Mouse (Mus musculus) mature B cell (primary cell): ENCODE data around the gene Hnrnpab.

Source experiments
- in situ Hi-C: fragments of 300-500 bp; cut with MboI; formaldehyde crosslinking; loops from 2 replicates; pipeline ENCODE4 v1.14.3; 2019

Hnrnpab gene

GRCm38 (mm10) chr11:51607096-51607738 lies 570 bp upstream of the Hnrnpab start:
- in situ Hi-C loops = no loop called here

DNA sequence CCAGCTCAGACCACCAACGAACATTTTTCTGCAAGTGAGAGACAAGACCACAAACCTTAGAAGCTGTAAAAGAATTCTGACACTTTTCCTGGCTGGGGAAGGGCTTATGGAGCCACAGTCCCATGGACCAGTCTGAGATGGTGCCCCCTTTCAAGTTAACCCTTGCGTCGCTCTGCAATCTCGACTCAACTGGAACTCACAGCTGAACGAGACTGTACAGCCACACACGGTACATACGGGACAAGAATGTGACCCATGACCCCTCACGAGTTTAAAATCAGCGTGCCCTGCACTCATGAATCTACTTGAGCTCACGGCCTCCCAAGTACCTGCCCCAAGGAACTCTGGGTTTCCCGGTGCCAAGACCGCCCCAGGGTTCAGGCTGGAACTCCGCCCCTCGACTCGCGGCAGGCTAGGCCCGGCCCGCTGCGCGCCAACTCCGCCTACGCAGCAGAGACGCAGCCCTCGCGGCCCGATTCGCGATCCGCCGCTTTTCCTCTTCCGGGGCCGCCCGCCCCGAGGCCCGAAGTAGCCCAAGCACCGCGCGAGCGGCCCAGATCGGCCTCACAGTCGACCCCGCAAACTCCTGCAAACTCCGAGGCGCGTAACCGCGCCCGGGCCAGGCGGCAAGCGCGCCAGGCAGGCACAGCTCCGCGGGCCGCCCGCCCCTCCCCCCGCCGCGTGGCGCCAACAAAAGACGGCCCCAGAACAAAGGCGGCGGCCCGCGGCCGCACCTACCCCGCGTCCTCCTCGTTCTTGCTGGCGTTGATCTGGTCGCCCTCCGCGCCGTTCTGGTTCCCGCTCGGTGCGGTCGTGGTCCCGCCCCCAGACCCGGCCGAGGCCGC lies 823 bp downstream of the Hnrnpab start:
- in situ Hi-C loops = no loop called here

DNA sequence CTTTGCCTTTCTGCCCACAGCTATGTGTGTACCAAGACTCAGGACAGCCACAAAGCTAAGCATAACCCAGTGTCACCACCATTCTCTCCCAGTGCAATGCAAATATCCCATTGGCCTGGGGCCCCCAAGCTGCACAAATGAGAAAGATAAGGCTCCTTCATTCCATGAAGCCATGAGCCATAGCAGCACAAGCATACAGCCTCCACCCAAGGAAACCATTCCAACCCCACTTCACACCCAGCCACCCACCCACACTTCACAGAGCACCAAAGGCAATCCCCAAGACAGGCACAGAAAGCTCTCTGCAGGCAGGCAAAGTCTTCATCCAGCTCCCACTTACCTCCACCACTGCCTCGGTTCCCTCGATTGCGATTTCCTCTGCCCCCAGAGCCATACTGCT lies 4.4 kb downstream of the Hnrnpab start:
- in situ Hi-C loops = no loop called here

GRCm38 (mm10) chr11:51597553-51597952 lies 9.1 kb downstream of the Hnrnpab start:
- in situ Hi-C loops = no loop called here

GRCm38 (mm10) chr11:51595459-51596083 lies 11.1 kb downstream of the Hnrnpab start:
- in situ Hi-C loops = no loop called here

DNA sequence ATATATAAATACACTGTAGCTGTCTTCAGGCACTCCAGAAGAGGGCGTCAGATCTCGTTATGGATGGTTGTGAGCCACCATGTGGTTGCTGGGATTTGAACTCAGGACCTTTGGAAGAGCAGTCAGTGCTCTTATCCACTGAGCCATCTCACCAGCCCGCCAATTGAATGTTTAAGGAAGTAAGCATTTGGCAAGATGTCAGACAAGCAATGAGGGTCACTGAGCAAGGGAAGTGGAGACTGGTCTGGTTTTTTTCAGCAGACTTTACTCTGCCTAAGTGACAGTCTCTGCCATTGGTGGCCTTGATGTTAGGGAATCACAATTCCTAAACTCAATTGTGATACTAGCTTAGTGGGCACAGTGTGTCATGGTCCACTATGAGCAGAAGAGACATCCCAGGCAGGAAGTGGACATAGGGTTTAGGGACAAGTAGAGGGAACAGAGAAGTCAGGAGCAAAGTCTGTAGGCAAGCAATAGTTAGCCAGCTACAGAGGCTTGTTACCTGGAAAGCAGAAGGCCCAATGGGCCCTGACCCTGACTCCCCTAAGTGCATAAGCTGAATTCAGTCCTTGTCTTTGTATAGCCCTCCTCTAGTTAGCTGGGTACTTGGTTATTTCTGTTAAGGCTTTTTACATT lies 11.8 kb downstream of the Hnrnpab start:
- in situ Hi-C loops = no loop called here

GRCm38 (mm10) chr11:51593849-51594248 lies 12.8 kb downstream of the Hnrnpab start:
- in situ Hi-C loops = no loop called here

- in situ Hi-C loops = no loop called here
These were observed 13.3 kb downstream of the Hnrnpab start for GRCm38 (mm10) chr11:51593368-51593767.

- in situ Hi-C loops = no loop called here
These were observed 14.7 kb downstream of the Hnrnpab start for GRCm38 (mm10) chr11:51591915-51592314.

DNA sequence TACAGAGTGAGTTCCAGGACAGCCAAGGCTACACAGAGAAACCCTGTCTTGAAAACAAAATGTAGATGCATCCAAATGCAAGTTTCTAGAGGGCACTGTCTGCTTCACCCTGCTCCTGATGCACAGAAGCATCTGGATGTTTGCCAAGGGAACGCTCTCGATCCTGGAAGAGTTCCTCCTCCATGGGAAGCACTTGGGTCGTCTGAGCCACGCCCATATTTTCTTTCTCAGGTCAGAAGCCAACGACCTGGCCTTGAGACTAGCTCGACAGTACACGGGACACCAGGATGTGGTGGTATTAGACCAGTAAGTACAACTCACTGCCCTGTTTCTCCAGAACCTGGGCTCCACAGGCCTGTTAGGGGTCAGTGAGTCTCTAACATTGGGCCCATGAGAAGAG lies 15.5 kb downstream of the Hnrnpab start:
- in situ Hi-C loops = no loop called here

GRCm38 (mm10) chr11:51590002-51590401 lies 16.6 kb downstream of the Hnrnpab start:
- in situ Hi-C loops = no loop called here

- in situ Hi-C loops = no loop called here
These were observed 17.8 kb downstream of the Hnrnpab start for GRCm38 (mm10) chr11:51588833-51589232.

GRCm38 (mm10) chr11:51587059-51587458 lies 19.6 kb downstream of the Hnrnpab start:
- in situ Hi-C loops = no loop called here

DNA sequence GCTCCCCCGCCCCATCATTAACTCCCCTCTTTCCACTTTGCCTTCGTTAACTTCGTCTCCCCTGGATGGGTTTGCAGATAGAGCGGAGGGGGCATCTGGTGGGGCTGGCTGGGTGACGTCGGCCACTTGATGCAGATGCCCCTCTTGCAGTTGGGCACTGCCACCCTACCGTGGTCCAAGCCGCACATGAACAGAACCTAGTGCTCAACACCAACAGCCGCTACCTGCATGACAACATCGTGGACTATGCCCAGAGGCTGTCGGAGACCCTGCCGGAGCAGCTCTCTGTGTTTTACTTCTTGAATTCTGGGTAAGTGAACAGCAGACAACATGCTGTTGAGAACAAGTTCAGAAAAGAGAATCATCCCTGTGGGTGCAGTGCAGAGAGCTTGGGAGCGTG lies 20.2 kb downstream of the Hnrnpab start:
- in situ Hi-C loops = no loop called here

- in situ Hi-C loops = no loop called here
These were observed 20.9 kb downstream of the Hnrnpab start for GRCm38 (mm10) chr11:51585608-51586252.

DNA sequence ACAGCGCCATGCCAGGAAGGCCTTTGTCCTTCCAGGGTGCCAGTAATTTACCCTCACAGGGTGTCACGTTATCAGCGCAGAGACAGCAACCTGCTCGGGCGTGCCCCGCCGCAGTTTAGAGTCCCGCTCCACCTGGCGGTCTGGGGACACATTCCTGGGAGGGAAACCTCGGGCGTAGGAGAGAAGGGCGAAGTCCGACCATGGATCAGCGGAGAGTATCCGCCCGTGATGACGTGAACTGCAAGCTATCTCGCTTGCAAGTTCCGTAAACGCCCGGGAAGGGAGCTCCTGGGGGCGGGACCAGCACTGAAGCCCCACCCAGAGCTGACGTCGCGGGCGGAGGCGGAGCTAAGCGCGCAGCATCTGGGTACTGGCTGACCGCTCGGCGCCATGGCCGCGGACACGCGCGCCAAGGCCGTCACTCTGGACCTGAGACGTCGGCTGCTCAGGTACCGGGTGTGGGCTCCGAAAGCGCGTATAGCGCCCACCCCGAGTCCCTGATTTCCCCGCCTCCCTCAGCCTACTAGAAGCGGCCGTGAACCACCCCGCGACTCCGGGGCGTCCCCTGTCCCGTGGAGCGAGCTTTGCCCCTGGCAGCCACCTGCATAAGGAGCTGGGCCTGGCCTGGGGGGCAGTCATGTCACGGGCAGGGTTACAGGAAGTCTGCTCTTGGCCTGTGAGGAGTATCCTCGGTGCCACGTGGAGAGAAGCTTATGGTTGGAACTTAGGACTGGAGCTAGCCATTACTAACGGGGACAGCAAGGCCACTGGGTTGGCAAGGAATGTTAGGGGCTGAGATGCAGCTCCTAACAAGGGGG lies 22.0 kb downstream of the Hnrnpab start, which contains the start of gene Phykpl:
Gene Phykpl (plus strand): TSS at position 327 of the 818 bp plus-strand sequence.
- in situ Hi-C loops = no loop called here

DNA sequence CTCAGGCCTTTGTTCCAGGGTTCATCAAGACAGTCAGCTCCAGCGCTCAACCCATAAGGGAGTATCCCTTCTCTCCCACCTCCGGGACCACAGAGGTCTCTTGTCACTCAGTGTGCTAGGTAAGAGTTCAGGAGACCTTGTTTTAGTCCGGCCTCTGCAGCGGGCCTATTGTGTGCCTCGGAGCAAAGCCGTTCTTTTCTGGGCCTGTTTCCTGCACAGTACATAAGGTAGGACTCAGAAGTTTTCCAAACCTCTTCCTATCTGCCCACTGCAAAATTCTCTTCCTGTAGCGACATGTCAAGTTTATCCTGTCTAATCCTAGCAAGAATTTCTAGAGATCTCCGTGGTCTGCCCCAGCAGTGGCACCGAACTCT lies 22.6 kb downstream of the Hnrnpab start:
- in situ Hi-C loops = no loop called here

DNA sequence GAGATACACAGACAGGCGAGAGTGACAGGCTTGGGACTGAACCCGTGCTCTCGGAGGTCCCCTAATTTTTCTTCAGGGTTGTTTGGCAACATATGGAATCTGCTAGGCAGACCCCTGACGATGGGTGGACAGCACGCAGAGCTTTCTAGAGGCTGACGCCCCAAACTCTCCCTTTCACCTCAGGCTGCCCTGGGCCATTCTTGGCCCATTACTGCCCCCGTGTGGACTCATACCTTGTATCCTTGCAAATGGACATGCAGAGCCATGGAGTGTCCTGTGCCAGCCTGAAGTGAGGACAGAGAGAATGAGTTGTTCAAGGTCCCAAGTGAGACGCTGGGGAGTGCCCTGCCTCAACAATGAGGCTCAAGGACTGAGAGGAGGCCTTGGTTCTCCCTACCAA lies 23.9 kb downstream of the Hnrnpab start:
- in situ Hi-C loops = no loop called here

- in situ Hi-C loops = no loop called here
These were observed 27.6 kb downstream of the Hnrnpab start for GRCm38 (mm10) chr11:51579024-51579423.

DNA sequence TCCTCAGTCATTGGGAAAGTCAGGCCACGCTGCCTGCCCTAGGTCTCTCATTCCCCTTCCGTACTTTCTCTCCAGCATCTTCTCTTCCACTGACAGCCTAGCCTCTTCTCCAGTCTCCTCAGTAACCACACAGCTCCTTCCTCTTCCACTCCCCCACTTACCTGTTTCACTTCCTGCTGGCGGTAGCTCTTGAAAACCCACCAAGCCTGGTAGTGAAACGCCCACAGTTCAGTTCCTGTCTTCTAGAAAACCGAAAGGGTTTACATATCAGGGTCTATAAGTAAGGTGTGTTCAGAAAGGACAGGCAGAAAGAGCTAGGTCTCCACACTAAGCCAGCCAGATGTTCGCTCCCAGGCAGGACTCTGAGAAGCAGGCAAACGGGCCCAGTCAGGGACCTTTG lies 29.1 kb downstream of the Hnrnpab start:
- in situ Hi-C loops = no loop called here

DNA sequence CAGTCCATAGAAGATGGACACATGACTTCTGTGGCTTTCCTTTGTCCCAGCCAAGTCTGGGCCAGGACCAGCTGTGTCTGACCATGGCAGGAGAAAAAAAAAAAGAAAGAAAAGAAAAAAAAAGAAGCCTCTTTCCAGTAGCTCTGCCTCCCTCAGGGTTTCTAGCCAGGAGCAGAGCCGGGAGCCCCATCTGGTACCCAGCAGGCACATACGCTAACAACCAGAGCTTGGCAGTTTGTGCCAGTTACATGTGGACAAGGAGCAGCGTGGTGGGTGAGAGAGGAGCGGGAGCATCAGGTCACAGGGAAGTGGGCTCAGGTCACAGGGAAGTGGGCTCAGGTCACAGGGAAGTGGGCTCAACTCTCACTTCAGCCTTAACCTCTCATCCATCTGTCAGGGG lies 30.2 kb downstream of the Hnrnpab start:
- in situ Hi-C loops = no loop called here
